Mouse (Mus musculus) brain, adult 2 months (tissue): ENCODE results near the gene Cx3cr1.

ENCODE experiments used
- DNase-seq: peaks from one replicate; pipeline ENCODE4 v3.0.0; 2011; ENCODE audit warnings: low read depth, low spot score

The Cx3cr1 gene

DNA sequence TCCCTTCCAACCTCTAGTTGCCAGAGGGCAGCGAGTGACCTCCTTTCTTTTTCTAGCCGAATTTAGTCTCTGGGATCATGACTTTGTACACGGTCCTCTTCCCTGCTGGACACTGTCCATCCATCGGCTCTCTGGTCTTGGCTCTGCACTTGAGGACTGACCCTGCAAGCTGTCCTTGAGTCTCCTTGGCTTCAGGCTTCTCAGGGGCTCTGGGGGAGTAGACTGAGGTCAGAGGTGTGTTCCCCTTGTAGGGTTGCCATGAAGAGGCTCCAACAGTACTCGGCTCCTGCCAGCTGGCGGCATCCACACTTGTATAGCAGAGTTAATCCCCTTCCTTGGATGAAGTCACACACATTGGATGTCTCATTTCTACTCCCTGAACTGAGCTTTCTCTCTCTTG is 70.0 kb downstream of the Cx3cr1 start:
- no peak for DNase-seq

DNA sequence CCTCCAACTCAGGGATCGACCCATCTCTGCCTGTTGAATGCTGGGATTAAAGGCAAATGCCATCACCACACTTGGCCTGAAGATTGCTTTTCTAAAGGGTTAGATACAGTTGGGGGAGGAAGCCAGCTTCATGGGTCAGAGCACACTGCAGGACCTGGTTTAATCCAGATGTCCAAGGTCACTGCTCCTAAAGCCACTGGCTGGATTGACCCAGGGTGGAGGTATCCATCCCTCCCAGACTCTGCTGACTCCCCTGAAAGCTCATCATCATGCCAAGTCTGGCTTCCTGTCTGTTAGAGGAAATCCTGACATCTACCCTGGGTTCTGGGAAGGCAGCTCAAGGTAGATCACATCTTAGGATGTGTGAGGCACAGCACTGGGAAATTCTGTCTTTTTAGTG is 70.9 kb downstream of the Cx3cr1 start:
- DNase-seq, result no peak

DNA sequence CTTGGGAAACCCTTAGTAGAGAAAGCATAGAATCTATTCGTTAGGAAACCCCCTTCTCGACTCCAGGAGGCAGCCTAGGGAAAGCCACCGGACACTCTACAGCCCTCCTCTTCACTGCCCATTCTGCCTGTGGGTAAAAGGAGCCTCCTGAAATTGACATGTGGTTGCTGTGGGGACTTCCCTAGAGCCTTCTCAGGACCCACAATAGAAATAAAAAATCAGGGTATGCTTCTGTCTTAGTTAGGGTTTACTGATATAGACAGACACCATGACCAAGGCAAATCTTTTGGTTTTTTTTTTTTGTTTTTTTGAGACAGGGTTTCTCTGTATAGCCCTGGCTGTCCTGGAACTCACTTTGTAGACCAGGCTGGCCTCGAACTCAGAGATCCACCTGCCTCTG is 73.6 kb downstream of the Cx3cr1 start:
- DNase-seq, result no peak

DNA sequence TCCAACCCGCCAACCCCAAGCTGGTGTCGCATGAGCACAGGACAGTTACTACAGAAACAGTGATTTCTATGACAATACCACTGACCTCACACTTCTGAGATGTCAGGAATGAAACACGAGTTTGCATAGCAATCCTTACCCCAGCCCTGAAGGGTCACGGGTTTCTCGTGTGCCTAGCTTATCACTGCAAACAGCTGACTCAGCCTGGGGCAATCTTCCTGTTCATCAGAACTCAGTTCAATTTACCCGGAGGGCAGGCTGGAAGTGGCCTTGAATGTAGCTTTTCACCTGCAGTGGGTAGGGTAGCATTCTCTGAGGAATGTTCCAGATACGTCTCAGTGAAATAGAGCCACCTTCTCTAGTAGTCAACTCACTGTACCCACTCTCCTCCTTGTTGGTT is 75.5 kb downstream of the Cx3cr1 start:
- no peak for DNase-seq

DNA sequence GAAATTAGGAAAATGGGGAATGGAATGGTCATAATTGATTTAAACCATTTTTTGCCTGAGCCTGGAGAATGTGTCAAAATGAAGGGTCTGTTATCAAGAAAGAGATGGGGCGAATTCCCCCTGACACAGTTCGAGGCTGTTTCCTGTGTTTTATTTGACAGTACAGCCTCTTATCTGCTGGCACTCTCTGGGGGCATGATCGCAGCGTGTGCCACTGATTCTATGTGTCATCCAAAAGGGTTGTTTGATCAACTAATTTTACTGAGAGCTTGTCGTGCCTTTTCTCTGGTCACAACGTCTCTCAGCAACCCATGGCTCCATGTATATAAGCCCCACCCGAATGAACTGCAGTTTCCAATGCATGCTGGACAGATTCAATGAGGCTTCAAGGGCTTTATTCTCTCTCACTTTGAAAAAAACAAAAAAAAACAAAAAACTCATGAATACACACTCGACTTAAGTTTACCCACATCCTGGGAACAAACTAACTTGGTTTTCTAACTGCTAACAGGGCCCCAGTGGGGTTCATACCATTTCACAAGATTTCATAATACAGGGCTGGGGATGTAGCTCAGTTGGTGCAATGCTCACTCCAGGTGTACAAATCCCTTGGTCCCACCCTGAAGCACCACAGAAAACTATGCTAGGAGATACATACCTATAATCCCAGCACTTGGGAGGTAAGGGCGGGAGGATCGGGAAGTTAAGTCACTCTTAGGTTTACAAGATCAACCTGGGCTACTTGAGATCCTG is 76.4 kb downstream of the Cx3cr1 start:
- no peak for DNase-seq

DNA sequence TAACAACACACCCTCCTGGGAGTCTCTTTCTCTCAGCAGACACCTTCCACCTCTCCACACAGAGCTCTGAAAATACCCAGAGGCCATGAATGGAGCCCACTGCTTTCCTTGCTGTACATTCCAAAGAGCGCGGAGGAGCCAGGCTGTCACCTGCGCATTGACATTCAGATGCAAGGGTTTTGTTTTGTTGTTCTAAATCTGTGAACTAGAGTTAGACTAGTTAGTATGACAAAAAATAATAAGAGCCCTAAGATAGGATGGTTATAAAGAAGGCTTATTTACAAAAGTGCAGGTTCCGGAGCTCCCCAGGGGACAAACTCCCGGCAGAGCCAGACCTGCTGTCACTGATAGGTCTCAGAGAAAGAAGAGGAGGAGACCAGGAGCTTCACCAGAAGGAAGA is 78.4 kb downstream of the Cx3cr1 start:
- no peak for DNase-seq

DNA sequence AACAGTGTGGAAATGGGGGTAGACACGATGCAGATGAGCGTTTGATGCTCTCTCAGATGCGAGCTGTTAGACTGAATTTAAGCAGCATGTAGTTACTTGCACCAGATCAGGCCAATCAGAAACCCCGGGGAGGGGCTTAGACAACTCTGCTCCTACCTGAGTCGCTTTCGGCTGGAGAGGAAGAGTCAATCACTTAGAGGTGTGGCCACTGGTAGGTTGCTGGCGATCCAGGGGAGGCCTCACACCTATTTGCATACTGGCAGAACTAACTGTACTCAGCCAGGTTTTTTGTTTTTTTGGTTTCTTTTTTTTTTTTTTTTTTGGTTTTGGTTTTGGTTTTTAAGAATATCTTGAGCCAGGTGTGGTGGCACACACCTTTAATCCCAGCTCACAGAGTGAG is 81.4 kb downstream of the Cx3cr1 start:
- no peak for DNase-seq

DNA sequence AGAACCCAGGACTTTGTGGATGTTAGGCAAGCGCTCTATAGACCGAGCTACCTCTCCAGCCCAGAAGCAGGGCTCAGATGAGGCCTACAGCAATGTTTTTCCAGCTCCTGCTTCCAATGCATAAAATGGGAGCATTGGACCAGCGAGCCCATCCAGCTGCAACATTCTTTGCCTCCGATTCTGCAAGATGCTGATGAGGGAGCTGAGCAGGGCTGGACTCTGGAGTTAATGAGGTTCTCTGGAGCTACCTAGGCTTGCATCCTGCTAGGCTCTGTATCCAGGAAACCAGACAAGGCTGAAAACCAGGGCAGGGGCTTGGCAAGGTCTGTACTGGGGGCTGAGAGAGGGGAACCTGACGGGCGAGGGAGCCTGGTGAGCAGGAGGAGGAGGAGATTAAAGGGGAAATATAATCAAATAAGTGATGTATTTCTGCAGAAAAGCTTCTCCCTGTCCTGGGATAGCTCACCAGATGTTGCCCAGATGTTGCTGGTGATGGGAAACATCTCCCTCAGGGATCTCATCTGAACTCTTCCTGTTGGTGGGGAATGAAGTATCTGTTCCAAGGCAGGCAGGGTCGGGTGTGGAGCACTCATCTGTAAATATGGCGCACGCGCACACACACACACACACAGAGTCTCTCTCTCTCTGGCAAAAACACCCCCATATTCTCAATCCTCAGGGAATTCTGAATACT is 83.7 kb downstream of the Cx3cr1 start:
- DNase-seq, result no peak

DNA sequence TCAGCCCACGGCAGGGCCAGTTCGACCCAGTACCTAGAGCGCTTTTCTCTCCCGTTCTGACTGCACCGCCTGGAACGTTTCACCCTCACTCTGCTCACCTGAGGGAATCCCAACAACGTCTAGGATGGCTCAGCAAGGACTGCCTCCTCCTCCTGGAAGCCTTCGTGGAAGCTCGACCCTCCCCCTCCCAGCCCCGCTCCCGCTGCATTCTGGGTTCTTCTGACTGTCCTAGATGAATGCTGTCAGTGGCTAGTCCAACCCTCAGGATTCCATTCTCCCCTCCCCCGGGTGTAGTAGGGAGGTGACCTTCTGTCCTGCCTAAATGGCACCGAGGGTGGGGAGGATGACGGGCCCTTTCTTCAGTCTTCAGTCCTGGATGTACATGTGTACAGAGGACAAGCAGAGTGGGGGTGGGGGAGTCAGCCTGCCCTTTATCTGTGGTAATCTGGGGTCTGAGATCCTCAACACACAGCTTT is 85.1 kb downstream of the Cx3cr1 start, which contains the start of gene Csrnp1:
Gene Csrnp1 (minus strand): TSS at position 123 of the 476 bp plus-strand sequence.
- no peak for DNase-seq

DNA sequence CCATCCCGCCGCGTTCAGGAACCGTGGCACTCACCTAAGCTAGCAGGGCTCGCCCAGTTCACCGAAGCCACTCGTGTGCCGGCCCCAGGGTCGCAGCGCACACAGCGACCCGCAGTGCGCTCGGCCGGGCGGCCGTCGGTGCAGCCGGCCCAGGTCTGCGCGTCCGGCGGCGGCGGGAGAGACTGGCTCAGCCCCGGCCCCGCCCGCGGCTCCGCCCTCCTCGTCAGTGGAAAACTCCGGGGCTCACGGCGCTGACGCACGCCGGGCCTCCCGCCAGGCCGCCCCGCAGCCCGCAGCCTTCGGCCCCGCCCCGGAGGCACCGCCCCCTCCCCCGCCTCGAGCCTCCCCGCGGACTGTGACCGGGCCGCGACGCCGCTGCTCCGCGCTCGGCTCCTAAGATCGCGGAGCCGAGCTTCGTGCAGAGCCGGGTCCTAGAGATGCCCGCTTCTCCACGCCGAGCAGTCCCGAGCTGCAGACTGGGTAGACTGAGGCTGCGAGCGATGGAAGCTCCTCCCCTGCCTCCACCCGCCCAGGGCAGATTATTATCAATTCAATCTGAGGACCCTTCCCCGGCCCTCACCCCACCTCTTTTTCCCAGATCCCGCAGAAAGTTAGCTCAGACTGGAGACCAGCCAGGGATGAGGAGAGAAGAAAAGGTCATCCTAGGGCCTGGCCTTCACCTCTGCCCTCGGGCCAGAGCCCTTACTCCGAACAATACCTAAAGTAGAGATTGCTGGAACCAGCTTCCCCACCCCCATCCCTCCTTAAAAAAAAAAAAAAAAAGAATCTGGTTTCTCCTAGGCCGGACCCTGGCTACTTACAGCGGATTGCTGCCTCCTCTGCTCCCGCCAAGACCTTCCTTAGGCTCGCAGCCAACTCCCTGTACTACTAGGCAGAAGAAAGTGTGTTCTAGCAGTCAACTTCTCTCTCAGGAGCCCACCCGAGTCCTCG is 85.8 kb downstream of the Cx3cr1 start:
- DNase-seq, result peak; percentile 93

DNA sequence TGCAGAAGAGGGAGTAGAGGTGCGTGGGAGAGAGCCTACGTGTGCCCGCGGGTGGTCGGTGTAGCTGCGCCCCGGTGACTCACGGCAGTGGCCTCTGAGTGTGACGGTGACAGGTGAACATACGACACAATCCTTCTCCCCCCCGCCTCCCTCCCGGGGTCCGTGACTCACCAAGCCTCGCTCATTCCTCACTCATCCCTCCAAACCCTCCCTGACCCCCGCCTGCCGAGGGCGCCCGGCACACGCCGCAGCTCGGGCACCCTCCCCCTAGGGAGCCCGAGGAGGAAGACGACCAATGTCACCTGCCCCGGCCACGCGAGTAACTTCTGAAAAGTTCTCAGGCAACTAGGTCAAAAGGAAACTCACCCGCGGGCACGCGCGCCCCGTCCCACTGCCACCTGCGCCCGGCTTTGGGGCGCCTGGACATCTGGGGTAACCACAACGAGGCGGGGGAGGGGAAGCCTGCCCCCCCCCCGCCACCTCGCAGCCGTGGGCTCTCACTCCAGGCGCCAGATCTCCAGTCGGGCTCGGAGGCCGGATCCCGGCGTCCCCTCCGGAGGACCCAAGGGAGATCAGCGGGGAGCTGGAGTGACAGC is 86.6 kb downstream of the Cx3cr1 start:
- peak; percentile 75 for DNase-seq

DNA sequence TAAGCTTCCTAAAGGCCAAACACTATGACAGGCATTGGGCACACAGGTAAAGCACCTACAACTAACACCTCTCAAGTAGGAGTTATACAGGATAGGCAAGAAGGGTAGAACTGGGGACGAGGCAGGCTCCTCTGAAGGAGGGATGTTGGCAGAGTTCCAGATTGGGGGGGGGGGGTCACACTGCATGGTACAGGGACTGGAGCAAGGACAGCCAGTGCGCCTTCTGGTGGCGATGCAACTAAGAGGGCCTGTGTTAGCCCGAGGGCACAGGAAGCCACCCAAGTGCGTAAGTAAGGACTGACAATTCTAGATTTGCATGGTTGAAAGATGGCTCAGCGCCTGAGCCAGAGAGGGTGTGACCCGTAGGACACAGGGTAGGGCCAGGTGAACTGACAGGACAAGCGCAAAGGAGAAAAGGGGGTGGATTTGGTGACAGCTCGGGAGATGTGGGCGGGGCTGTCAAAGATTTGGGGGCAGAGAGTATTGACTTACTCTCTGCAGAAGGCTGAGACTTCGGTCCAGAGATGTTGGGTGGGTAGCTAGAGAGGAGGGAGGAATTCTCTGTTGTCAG is 87.4 kb downstream of the Cx3cr1 start:
- peak; percentile 86 for DNase-seq

DNA sequence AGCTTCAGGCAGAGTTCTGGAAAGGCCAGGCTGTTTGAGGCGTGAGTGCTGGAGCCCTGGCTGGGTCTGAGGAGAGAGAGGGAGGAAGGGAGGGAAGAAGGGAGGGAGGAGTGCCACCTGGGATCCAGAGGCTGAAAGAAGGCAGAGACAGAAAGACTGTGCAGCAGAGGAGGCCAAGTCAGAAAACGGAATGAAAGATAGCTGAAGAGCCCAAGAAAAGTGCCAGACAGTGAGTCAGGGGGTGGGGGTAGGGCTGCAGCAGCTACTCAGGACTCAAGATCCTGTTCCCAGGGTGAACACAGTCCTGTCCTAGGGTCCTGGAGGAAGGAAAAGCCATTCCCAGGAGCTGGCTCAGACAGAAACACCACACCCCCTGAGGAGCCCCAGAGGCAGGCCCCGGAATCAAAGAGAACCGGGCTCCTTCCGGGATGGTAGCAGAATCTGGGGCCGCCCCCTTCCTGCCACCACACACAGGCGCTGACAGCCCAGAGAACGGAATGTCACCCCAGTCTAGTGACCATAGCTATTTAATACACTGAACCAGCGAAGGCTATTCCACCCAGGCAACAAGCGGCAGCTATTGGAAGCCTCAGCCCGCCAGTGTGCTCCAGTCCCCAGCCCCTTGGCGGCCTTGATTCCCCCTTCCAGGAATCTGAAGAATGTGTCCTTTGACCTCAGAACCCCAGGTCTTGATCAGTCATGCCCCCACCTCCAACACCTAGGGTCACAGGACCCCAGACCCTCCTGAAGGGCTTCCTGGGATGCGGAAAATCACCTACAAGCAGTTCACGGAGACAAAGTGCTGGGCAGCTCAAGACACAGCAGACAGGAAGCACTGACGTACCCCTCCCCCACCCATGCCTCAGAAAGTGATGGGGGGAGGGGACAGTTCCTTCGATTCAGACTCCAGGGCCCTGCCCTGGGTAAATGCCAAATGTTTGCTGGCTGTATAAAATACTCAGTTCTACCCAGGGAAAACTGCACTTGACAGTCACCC is 88.2 kb downstream of the Cx3cr1 start:
- peak; percentile 77 for DNase-seq

DNA sequence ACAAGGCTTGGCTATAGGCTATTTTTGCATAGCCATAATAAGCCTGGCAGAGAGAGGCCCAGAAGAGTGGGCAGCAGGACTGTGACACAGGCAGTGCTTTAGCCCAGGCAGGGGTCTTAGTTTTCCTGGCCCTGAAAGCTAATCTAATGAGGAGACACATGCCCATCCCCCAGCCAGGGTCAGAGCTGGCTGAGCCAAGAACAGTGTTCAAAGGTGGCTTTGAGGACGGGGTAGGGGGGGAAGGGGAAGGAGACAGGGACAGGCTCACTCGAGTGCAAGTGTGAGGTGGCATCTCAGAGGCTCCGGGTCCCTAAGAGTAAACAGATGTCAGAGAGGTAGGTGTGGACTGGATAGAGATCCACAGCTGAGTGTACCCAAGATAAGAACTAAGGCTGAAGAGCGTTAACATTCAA is 88.9 kb downstream of the Cx3cr1 start:
- DNase-seq, result no peak

DNA sequence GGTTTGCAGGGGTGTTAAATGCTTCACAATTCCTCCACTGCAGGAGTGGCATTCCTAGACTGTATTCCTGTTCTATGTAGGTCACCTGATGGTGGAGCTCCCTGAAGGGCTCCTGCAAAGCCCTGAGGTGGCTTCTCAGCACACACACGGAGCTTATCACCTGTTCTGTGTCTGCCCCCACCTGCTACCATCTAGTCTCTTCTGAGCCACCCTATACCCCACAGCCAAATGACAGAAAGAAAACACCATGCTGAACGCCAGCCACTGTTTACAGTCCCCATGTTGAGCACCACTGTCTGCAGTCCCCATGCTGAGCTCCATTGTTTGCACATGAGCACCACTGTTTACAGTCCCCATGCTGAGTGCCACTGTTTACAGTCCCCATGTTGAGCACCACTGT is 89.9 kb downstream of the Cx3cr1 start:
- DNase-seq, result peak; percentile 64

DNA sequence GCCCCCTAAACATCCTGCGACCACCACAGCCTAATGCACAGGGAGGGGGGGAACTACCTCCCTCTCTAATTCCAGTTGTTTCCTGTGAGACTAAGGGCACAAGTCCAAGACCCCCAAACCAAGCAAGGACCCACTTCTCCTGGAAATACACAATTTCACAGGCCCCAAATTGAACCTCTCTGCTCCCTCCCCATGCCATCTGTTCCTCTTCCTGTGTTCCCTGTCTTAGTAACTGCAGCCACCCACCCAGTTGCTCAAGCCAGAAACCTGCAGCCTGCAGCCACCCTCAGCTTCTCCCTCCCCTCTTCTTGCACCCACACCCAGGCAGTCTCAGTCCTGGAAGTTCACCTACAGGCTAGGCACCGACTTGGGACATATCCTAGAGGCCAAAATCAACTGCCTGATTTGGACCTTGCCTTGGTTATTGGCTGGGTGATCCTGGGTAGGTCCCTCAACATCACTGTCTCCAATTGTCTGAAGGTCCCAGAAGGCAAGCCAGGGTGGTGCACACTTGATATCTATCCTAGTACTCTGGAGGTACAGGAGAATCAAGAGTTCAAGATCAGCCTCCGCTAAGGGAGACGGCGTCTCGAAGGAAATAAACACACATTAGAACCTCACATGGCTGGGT is 90.8 kb downstream of the Cx3cr1 start:
- DNase-seq, result peak; percentile 92

DNA sequence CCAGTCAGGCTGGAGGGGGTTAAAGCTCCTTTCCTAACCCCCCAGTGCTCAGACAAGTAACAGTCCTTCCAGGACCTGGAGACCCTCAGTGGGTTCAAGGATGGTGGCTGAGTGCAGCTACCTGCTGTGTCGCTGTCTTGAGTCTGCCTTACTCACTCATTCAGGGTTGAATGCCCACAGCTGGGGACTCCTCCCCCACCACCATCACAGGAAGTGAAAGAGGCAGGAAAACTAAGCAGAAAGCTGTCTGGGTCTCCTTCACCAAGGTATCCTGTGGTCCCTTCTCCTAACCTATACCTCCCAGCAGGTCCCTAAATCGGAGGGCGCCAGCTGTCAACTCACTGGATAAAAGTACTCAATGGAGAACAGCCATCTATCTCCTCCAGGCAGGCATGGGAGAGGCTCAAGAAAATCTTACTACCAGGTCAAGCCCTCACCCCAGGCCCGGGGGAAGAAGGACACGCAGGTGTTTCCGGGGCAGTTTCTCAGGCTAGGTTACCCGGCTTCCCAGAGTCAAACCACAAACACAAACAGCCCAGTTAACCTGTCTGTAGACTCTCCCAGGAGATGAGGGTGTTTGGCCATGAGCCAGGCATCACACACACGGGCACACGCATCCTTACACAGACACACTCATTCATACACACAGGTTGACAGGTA is 91.4 kb downstream of the Cx3cr1 start:
- no peak for DNase-seq

DNA sequence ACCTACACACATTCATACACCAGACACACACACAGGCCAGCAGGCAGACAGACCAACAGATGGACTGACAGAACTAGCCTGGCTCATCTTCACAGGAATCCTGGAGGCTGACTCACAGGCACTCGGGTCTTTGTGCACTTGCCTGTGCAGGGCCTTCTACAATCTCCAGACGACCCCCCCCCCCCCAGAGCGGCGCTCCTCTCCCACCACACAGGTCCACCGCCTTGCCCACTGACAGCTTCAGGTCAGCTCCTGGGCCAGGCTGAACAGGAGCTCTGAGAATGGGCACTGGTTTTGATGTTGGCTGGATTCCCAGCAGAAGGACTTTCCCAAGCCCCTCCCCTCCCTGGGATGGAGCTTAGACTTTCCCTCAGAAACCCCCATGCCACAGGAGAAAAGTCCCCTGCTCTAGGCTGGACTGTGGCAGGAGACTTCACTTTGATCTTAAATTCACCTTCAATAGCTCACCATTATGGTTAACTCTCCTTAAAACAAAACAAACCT is 92.1 kb downstream of the Cx3cr1 start:
- DNase-seq, result peak; percentile 68
